Mouse (Mus musculus) layer of hippocampus, adult 9-11 months (tissue): ENCODE results near the gene Wnt5b.
"Not testable (repeated sequence)": the region's sequence is repeated elsewhere in the genome, so short reads cannot be mapped to it uniquely, and the experiment has no call there.

Experiments used
- DNase-seq: peaks from one replicate; pipeline ENCODE4 v3.0.0; 2022

Wnt5b gene

GRCm38 (mm10) chr6:119481741-119482390, 62.3 kb downstream of the Wnt5b start:
- DNase-seq: not testable (repeated sequence)

DNA sequence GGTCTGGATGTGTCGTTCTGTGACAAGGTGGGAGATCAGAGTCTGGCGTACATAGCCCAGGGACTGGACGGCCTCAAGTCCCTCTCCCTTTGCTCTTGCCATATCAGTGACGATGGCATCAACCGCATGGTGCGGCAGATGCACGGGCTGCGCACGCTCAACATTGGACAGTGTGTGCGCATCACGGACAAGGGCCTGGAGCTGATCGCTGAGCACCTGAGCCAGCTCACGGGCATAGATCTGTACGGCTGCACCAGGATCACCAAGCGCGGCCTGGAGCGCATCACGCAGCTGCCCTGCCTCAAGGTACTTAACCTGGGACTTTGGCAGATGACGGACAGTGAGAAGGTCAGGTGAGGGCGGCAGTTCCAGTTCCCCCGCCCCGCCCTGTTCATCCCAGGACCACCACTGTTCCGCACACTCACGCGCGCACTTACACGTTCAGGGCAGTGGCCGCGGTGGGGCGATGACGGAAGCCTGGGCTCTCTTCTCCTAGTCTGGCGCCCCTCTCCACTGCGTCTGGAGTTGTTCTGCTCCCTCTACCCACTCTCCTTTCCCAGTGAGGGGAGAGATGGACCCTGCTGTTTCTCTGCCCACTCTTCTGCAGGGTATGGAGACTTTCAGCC, 63.3 kb downstream of the Wnt5b start:
- peak; percentile 22 for DNase-seq

GRCm38 (mm10) chr6:119479876-119480705, 64.1 kb downstream of the Wnt5b start:
- peak; percentile 31 for DNase-seq

GRCm38 (mm10) chr6:119479343-119479875, 64.7 kb downstream of the Wnt5b start, which contains the start of gene Fbxl14:
Gene Fbxl14, plus strand, starts transcription at chr6:119479668.
- DNase-seq: peak; percentile 37

- peak; percentile 86 for DNase-seq
Measured at GRCm38 (mm10) chr6:119478560-119479342, 65.4 kb downstream of the Wnt5b start.

GRCm38 (mm10) chr6:119477686-119478310, 66.3 kb downstream of the Wnt5b start:
- DNase-seq: no peak

DNA sequence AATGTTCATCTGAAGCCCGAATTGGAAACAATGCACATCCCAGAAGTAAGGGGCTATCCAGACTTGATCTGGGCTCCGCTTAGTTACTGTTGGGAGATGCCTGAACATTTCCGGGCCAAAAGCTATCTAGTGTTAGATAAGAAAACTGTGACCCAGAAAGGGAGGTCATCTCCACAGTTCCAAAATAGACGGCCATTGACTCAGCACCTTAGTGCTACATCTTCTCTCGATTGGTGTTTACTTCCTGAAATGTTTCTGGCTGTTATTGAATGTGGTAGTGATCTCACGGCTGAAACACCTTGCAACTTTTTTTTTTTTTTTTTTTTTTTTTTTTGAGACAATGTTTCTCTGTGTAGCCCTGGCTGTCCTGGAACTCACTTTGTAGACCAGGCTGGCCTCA, 68.2 kb downstream of the Wnt5b start:
- DNase-seq: no peak

DNA sequence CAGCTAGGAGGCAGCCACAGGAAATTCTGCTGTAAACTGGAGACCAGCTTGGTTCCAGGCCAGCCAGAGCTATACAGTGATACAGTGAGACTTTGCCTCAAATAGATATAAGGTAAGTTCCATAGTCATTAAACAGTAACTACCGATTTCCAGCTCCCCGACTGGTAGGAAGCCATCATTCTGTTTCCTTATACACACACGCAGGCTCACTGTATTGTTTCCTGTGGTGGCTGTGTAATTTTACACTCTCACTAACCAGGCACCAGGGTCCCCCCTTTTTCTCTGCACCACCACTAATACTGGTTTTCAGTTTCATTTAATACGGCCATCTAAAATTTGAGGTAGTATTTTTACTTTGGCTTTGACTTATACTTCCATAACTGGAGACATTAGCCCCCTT, 70.2 kb downstream of the Wnt5b start:
- DNase-seq: no peak

DNA sequence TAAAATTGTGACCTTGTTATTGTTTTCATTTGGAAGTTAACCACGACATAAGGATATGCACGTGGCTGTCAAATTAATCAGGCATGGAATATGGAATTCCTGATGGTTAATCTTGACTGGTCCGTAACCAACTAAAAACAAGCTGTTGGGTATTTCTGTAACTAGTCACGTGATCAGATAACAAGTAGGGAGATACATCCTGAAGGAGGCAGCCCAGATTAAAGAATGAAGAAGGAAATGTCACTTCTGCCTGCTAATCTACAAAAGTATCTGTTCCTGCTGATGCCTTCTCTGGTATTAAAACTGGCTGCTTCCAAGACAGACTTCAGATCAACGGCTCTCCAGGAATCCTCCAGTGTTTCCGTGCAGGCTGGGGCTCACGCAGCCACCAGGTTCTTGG, 70.7 kb downstream of the Wnt5b start:
- no peak for DNase-seq

GRCm38 (mm10) chr6:119472705-119473104, 71.4 kb downstream of the Wnt5b start:
- DNase-seq: no peak

DNA sequence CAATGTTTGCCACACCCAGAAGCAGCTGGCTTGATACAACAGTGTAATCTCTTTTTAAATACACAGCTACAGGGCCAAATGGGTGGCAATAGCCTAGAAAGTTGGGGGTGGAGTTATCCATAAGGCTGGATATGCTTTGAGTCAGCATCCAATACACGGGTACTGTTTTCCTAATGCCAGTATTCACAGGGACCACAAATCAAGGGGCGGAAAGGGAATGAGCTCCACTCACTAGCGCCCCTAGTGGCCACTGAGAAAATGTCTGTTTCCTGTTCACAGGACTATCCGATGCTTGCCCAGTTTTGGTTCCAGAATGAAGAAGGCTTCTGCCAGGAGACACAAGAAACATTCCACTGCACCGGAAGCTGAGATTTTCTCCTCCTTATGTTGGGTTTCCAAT, 72.0 kb downstream of the Wnt5b start:
- DNase-seq: no peak

- no peak for DNase-seq
Measured at GRCm38 (mm10) chr6:119470777-119471176, 73.4 kb downstream of the Wnt5b start.

DNA sequence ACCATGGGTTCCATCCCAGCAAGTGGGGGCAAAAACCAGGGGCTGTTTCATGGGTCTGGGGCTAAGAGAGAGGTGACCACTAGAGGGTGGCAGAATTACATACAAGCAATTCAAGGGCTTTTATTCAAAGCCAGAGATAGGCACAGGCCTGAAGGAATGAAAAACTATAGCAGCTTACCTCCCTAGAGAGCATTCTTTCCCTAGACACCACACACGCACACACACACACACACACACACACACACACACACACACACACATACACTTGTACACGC, 76.4 kb downstream of the Wnt5b start:
- no peak for DNase-seq

GRCm38 (mm10) chr6:119466921-119467784, 77.0 kb downstream of the Wnt5b start:
- DNase-seq: no peak

GRCm38 (mm10) chr6:119466161-119466560, 78.0 kb downstream of the Wnt5b start:
- DNase-seq: no peak

- no peak for DNase-seq
Measured at GRCm38 (mm10) chr6:119460391-119460790, 83.8 kb downstream of the Wnt5b start.

DNA sequence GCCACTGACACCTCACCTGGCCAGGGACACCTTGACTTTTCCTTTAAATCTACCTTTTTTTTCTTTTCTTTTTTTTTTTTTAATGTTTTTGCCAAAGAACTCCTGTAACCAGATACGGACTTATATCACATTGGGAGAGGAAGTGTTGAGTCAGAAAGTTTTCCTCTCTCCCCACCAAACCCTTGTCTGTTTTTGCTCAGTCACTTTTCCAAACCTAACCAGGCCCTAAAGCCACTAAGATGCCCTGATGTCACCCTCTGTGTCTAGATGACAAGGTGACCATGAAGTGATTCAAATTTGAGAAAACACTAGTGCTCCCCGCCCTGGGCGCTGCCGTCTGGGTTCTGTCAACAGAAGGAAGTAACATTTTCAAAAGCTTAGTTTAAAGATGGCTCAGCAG, 85.1 kb downstream of the Wnt5b start:
- no peak for DNase-seq

DNA sequence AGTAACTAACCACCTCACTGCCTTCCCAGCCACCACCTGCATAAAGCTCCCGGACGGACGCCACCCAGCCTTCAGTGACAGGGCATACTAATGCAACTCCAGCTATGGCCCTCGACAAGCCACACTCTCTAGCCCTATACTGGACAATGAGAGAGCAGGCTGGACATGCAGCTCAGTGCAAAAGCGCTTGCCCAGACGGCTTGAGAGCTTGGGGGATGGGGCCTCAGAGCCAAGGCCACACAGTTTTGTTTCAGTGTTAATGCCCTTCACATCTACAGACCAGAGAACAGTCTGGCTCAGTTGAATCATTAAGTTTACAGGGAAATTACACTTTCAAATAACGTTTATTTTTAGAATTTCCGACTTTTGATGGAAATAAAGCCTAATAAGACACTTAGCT, 86.0 kb downstream of the Wnt5b start:
- DNase-seq: no peak

DNA sequence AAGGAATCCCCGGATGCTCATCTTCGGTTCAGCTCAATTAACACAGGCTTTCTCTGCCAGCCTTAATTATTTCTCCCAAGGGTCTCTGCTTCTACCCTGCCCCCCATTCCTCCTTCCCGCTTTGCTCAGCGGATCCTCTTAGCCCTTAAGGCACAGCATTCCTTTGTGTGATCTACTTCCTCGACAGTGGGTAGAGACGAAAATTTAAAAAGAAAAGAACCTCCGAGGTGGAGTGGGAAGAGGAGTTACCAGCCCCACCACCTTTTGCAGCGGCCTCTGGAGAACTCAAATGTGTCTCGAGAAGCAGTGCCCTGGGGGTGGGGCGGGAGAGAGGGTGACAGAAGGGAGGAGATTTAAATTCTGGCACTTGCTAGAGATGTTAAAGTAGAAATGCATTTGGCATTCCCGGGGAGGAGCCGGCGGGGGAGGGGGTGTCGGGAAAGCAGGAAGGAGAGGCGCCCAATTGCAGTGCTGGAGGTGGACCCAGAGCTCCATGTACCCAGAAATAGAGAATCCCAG, 92.1 kb downstream of the Wnt5b start:
- peak; percentile 60 for DNase-seq

- DNase-seq: no peak
Measured at GRCm38 (mm10) chr6:119450965-119451943, 92.9 kb downstream of the Wnt5b start.
